Mouse (Mus musculus): ENCODE results near the gene Phf20.

DNA sequence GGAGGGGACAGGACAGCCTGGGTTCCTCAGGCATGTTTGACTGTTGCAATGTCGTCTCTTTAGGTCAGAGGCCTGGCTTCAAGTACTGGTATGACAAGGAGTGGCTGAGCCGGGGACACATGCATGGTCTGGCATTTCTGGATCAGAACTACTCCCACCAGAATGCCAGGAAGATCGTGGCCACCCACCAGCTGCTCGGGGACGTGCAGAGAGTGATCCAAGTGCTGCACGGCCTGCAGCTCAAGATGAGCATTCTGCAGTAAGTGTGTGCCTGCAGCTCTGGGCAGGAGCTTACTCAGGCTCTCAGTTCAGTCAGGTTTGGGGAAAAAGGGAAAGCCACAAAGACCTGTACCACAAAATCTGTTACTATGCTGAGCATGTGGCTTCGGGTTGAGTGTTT lies 102.2 kb downstream of the Phf20 start:
- TF ChIP-seq CTCF (IDR thresholded peaks at IDR 0.05; ENCODE audit: low read depth) = no peak
- no peak for TF ChIP-seq EP300 (IDR thresholded peaks at IDR 0.05; ENCODE audit: low read depth)
